9 mouse cellular contexts compared by ENCODE assay signal in genomic region chr2:167078931-167079495, GRCm38 (mm10). TPM values are rescaled to one million over a fixed set of nuclear protein-coding genes. Genes with fewer than 3 reads are reported as not detected.
A peak's percentile ranks its signal among the peaks of the same experiment; 100 is the strongest.
DNase-seq lines count a peak whose midpoint lies in the region; ATAC-seq and TF ChIP-seq lines count a peak whose summit lies in the region.
"Had no signal": no experiment of that assay in that cellular context is flagged by ENCODE, and none has a peak within 500 bp of the region (broad histone marks: within the 10 kb centered on the region; RNA-seq: fewer than 3 reads in every experiment).

No protein-coding gene starts in this region.

- no peaks in the 10 kb centered on the region for H3K36me3 ChIP-seq in kidney, postnatal 0 days (ENCODE audit: insufficient read depth, low read length)
- H3K36me3 ChIP-seq in embryonic facial prominence, embryonic 13.5 days: no peaks in the 10 kb centered on the region
- no peaks in the 10 kb centered on the region for H3K36me3 ChIP-seq in midbrain, embryonic 13.5 days
- H3K36me3 ChIP-seq: limb, embryonic 12.5 days had no signal

- WGBS in kidney, postnatal 0 days: 49% methylated on average over 9 of the region's 9 CpGs
- 25% methylated on average over 9 of the region's 9 CpGs for WGBS in embryonic facial prominence, embryonic 13.5 days
- 47% methylated on average over 9 of the region's 9 CpGs for WGBS in midbrain, embryonic 13.5 days

- no peak overlapping the region for H3K9ac ChIP-seq in kidney, postnatal 0 days (ENCODE audit: low read depth, low read length)
- H3K9ac ChIP-seq in embryonic facial prominence, embryonic 13.5 days: no peak overlapping the region
- no peak overlapping the region for H3K9ac ChIP-seq in midbrain, embryonic 13.5 days (replicated peaks)
- H3K9ac ChIP-seq: limb, embryonic 12.5 days had no signal

- DNase-seq in kidney, postnatal 0 days (ENCODE audit: low spot score): no peak
- DNase-seq in kidney, postnatal 36 days: no peak
- peak; percentile 69 for DNase-seq in MN1 (ENCODE audit: low spot score)
- DNase-seq in thymus, postnatal 10 days (ENCODE audit: low spot score in 2 of 2): no peak
- DNase-seq in retina, embryonic 14.5 days (ENCODE audit: low spot score): no peak
- no peak for DNase-seq in ovary, adult 18-20 months (ENCODE audit: low spot score)

- TF ChIP-seq CTCF in kidney, postnatal 0 days (IDR thresholded peaks at IDR 0.05; ENCODE audit: low read depth): no peak

- ATAC-seq in kidney, postnatal 0 days (replicated peaks; ENCODE audit: low FRiP score, low read depth): peak; percentile 47; the same call in 1 of the 2 replicates
- ATAC-seq in embryonic facial prominence, embryonic 13.5 days (ENCODE audit: insufficient number of reproducible peaks, insufficient read depth, low FRiP score, low TSS enrichment, low read depth): no peak
- ATAC-seq in midbrain, embryonic 13.5 days: peak; percentile 15; the same call in 1 of the 2 replicates

- no peak overlapping the region for H3K4me3 ChIP-seq in kidney, postnatal 0 days (replicated peaks; ENCODE audit: low read depth, low read length)
- no peak overlapping the region; the same call in 1 of the 2 replicates for H3K4me3 ChIP-seq in embryonic facial prominence, embryonic 13.5 days
- H3K4me3 ChIP-seq in midbrain, embryonic 13.5 days (replicated peaks): no peak overlapping the region
- H3K4me3 ChIP-seq: limb, embryonic 12.5 days had no signal

- H3K4me2 ChIP-seq in kidney, postnatal 0 days (ENCODE audit: low read length): no peak overlapping the region
- H3K4me2 ChIP-seq in embryonic facial prominence, embryonic 13.5 days: peak overlapping the region; percentile 40
- no peak overlapping the region for H3K4me2 ChIP-seq in midbrain, embryonic 13.5 days (replicated peaks)

- no peaks in the 10 kb centered on the region for H3K9me3 ChIP-seq in kidney, postnatal 0 days (replicated peaks; ENCODE audit: low read length)
- H3K9me3 ChIP-seq in embryonic facial prominence, embryonic 13.5 days: no peaks in the 10 kb centered on the region
- no peaks in the 10 kb centered on the region for H3K9me3 ChIP-seq in midbrain, embryonic 13.5 days
- H3K9me3 ChIP-seq: limb, embryonic 12.5 days had no signal

- H3K27ac ChIP-seq in kidney, postnatal 0 days: no peak overlapping the region
- peak overlapping the region; percentile 86 for H3K27ac ChIP-seq in embryonic facial prominence, embryonic 13.5 days
- peak overlapping the region; percentile 35 for H3K27ac ChIP-seq in midbrain, embryonic 13.5 days
- H3K27ac ChIP-seq: limb, embryonic 12.5 days had no signal

- H3K4me1 ChIP-seq in kidney, postnatal 0 days (replicated peaks; ENCODE audit: insufficient read depth, low read length): peaks cover 8% of the 10 kb centered on the region; the same call in 1 of the 2 replicates
- peaks cover 37% of the 10 kb centered on the region for H3K4me1 ChIP-seq in embryonic facial prominence, embryonic 13.5 days
- peaks cover 30% of the 10 kb centered on the region for H3K4me1 ChIP-seq in midbrain, embryonic 13.5 days (replicated peaks)

- H3K27me3 ChIP-seq in kidney, postnatal 0 days (ENCODE audit: insufficient read depth, low read length): no peaks in the 10 kb centered on the region
- H3K27me3 ChIP-seq in embryonic facial prominence, embryonic 13.5 days: no peaks in the 10 kb centered on the region
- H3K27me3 ChIP-seq in midbrain, embryonic 13.5 days: no peaks in the 10 kb centered on the region

RNA-seq across cellular contexts. Expression of gene Znfx1, which starts 16.2 kb away (rescaled TPM):
- 10.7 and 11.8 TPM in 2 replicates for polyA plus RNA-seq in kidney, postnatal 0 days (2015; fragmentation: Nextera tagmentation; extraction: Ambion mirVana)
- polyA plus RNA-seq in embryonic facial prominence, embryonic 13.5 days (2015; fragmentation: Nextera tagmentation; extraction: Ambion mirVana): 5.5 and 7.7 TPM in 2 replicates
- polyA plus RNA-seq in midbrain, embryonic 13.5 days (2015; fragmentation: Nextera tagmentation; extraction: Ambion mirVana): 6.0 and 7.8 TPM in 2 replicates
